Mouse (Mus musculus) WW6 (cell line): ENCODE measurements around the gene P2ry10b.

ENCODE experiments used
- DNase-seq: peaks from one replicate; pipeline ENCODE4 v3.0.0-alpha.2; 2013; ENCODE audit warnings: low read depth, low spot score

The P2ry10b gene

DNA sequence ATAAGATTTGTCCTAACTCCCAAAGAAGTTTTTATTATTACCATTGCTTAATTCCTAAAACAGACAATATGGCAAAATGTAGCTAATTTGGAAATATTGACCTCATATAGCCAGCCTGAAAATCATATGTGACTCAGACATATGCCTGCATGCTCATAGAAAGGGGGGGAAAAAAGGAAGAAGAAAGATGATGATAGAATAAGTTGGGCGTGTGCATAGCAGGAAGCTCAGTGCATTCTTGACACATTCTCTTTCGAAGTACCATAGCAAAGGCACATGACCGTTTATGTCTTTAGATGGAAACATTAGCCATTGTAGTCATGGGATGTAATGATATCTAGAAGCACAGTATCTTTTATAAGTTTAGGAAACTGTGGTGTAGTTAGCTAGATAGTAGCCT lies at the start of gene P2ry10b:
P2ry10b (plus strand) TSS at position 247 of the 400 bp plus-strand sequence.
- DNase-seq: no peak

DNA sequence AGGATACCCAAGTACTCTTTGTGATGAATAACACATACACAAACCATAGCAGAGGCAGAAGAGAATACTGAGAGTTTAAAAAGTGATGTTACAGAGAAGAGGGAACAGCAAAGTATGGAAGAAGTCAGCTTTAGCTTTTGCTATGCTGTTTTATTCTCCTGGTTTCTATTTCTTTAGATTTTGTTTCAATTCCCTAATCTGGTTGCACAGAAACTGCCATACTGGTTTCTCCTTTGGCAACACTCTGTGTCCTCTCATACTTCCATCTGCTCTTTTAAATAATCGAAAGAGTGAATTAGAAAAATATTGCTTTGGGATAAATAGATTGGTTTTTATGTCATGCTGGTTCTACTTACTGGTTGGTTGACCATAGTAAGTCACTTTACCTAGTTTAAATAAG lies 32.4 kb upstream of the P2ry10b start:
- DNase-seq: no peak

DNA sequence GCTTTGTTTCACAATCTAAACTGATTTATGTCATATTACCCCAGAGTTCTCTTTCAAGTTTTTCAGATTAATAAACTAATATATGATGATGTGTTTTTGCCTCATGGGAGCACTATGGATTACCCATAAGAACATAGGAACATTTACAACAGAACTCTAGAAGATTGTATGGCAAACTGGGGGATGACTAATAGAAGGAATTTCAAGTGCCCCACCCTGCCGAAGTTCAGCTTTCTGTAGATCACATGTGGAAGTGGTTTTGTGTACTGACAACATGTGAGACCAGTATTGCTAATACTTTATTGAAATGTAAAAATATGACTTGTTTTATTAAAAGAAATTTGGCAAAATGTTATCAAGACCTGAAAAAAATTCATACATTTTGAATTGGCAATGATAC lies 31.7 kb upstream of the P2ry10b start:
- no peak for DNase-seq

DNA sequence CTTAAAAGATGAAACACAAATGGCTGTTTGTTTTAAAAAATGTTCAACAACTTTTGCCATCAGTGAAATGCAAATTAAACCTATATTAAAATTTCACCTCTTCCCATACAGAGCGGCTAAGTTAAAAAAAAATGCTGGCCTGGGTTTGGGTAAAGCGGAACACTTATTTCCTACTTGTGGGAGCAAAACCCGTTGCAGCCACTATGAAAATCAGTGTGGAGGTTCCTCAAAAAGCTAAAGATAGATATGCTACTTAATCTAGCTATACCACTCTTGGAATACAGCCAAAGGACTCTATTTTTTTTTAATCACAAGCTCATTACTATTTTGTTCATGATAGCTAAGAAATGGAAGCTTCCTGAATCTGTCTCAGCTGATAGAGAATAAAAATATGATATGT lies 5.5 kb upstream of the P2ry10b start:
- no peak for DNase-seq

DNA sequence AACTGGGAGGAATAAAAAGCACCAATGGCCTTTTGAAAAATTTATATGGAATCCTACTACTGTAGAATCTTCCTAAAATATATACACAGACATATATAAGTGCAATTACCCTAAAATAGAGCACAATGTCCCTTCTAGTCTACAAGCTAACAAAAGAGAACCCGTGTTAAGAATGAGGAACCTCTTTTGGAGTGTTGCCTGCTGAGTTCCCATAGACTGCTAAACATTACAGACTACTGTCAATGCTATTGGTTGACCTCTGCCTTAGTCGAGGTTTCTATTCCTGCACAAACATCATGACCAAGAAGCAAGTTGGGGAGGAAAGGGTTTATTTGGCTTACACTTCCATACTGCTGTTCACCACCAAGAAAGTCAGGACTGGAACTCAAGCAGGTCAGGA lies 4.8 kb upstream of the P2ry10b start:
- no peak for DNase-seq

DNA sequence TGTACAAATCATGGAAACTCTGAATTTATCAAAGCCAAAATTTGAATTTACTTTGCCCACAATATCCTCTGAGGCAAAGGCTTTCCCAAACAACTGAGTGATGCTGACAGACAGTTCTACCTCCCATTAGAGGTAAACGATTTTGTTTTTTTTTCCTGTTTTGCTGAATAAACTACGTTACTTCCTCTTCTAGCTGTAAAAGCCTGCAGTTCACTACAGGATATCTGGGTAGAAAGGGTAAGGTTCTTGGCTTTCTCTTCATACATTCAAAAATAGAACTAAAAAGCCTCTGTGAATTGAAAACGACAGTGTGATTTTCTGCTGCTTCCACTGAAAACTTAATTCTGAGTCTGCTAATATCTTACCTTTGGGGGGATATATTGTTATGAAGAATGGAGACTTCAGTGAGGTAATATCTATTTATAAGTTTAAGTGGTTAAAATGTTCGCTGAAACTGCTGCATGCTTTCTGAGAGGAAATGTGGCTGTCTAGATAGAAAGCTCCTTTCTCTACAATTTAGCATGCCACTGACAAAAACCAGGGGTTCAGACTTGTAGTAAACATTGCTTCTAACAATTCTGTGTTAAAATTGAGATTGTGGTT lies 765 bp downstream of the P2ry10b start:
- no peak for DNase-seq

DNA sequence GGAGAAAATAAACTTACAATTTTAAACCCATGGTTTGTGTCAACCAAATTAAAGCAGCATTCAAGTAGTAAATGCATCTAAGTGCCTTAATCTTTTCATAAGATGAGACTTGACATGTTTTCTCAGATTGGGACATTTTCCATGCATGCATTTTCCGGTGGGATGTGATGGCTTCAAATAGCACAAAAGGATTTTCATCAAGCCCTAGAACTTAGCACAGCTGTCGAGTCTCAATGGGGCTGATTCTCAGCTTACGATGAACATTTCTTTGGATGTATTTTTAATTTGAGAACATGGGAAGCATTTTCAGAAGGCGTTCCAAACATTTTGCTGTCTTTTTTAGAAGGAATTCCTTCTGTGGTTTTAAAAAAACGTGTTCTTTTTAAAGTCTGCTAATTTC lies 1.3 kb downstream of the P2ry10b start:
- no peak for DNase-seq

DNA sequence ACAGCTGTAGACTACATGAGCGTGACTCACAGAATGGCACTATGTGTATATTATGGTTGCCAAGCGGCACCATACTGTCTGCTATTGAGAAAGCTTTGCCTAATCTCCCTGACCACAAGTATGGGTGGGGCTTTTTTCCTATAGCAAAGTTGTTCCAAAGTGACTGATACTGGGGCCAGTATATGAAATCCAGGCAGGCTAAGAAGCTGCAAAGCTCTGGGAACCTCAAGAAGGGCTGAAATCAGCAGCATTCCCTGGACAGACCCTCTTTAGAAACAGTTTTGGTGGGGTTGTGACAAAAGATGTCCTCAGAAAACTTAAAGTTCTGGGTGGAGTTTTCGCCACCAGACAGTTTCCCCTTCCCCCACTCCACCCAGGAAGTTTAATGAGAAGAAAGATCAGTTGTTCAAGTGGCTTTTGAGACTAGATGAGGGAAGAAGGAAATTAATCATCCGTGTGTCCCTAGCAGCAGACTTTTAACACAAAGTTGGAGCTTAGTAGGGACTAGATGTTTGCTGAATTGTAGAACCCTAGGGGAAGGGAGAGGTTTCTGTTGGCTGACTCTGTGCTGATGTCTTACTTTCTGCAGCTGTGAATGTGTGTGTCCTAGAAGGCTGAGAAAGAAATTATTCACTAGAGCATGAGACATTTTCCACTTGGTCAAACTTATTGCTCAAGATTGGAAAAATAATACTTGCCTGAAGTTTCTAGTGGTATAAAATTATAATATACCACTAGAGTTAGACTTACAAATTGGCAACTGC lies 2.2 kb downstream of the P2ry10b start:
- no peak for DNase-seq

DNA sequence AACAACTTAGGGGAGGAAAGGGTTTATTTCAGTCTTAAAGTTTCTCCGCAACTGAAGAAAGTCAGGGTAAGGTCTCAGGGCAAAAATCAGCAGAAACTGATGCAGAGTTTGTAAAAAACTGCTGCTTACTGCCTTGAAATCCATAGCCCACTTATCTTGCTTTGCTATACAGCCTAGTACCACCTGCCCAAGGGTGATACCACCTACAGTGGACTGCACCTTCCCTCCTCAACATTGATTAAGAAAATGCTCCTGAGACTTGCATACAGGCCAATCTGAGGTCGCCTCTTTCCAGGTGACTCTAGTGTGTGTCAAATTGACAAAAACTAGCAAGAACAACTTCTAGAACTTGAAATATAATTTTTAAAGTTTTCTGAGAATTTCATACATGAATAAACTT lies 7.3 kb downstream of the P2ry10b start:
- DNase-seq: no peak

DNA sequence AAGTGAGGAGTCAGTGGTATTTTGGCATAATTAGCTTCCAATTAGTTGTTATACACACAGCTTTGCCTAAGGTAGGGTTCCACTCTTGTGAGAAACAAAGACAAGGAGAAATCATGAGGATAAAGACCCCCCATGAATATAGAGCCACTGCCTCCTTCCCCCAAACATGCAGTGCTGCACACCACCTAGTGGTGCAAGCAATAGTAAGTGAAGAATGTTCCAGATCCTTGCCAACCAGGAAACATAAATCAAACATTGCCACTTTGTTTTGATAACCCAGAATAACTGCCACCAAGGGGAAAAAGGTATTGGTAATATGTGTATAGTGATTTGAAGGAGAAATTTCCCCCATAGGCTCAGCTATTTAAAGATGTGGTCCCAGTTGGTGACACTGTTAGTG lies 11.8 kb downstream of the P2ry10b start:
- DNase-seq: no peak

DNA sequence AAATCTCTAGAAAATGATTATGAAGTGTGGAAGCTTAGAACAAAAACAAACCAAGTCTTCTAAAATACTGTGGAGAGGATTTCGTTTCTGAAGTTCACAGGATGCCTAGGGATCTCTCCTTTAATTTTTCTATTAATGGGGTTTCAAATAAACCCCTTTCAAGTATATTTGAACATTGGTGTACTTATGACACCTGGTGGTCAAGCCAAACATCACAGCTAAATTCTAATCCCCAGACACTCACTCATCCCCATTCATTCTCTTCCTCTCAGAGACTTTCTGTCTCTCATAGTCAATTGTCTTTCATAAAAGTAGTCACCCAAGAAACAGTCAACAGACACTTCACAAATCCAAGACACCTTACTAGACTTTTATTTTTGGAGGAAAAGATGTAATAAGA lies 19.6 kb downstream of the P2ry10b start:
- DNase-seq: no peak

DNA sequence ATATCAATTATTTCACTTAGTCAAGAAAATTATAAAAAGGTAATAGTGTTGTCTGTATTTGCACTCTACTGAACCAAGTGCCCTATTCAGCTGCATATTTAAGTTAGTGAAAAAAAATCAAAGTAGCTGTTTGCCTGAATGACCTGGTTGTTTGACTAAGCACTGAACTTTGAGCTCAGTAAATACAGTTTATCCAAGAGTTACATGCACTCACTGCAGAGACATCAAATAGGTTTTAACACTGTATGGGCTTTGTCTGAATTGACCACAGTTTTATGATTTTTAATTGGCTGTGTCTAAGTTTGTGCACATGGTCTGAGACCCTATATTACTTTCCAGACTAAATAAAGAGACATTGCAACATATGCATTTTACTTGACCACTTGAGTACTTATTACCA lies 20.4 kb downstream of the P2ry10b start:
- DNase-seq: no peak

DNA sequence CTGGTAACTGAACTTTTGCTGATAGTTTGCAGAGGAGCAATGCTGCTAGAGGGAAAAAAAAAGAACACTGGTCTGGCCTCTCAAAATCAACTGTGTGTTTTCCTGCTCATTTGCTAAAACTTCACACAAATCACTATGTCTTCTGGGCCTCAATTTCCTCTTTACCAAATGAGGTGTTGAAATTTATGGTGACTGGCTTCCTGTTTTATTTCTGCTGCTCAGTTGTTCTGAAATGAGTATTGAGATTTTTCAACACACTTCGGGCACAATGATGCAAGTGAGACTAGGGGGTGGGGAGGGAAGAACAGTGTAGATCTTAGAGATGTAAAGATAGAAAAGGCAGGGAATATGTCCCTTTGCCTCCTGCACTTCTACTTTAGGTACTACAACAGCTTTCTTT lies 30.0 kb downstream of the P2ry10b start:
- DNase-seq: no peak

DNA sequence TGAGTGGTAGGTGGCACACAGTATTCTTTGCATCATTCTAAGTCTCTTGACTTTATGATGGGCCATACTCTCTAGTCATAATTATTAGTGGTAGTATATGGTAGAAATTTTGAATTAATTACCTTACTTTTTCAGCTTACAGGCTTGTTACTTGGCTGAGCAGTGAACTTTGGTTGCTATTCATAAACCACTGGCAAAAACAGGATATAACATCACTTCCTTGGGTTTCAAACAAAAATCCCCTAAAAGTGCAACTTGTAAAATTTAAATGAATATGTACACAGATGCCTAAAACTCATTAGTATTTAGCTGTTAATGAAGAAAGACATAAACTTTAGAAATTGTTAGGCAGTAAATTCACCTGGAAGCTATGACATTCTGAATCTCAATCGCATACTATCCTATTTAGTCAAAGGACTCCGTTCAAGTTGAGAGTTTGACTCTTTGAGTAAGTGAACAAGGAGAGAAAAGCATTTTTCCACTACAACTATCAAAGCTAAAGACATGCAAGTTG lies 68.9 kb downstream of the P2ry10b start:
- no peak for DNase-seq
